Mouse (Mus musculus): ENCODE measurements around the gene Tle3. TPM values are rescaled to one million over a fixed set of nuclear protein-coding genes. Genes with fewer than 3 reads are reported as not detected.

The Tle3 gene
- polyA plus RNA-seq, 1 experiment: 63.9 TPM

DNA sequence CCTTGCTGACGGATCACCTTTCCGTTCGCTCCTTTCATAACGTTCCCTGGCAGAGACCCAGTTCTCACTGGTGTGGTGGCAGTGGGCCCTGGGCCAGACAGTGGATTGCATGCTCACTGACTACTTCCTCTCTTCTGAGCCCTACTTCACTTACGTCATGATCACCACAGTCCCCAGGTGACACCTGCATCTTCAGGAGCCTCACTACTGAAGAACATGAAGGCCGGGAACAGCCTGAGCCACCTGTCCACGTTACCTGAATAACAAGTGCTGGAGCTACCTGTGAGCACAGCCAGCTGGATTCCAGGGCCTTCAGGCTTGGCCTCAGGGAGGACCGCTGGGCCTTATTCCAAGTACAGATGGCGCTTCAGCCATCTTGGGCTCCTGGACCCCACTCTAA is 24.1 kb upstream of the Tle3 start:
- TF ChIP-seq CTCF (IDR thresholded peaks at IDR 0.05; ENCODE audit: borderline replicate concordance, insufficient read depth, low read length): no peak
- no peak for TF ChIP-seq POLR2A (IDR thresholded peaks at IDR 0.05; ENCODE audit: low read depth, low read length)
- Histone ChIP-seq H3K27ac (ENCODE audit: insufficient read depth, low read length) (no peak overlapping the region), H3K4me1 (ENCODE audit: control insufficient read depth, insufficient read depth, low read length) (peaks cover 14% of the 10 kb centered on the region), H3K4me3 (ENCODE audit: insufficient read depth, low read length) (no peak overlapping the region)

DNA sequence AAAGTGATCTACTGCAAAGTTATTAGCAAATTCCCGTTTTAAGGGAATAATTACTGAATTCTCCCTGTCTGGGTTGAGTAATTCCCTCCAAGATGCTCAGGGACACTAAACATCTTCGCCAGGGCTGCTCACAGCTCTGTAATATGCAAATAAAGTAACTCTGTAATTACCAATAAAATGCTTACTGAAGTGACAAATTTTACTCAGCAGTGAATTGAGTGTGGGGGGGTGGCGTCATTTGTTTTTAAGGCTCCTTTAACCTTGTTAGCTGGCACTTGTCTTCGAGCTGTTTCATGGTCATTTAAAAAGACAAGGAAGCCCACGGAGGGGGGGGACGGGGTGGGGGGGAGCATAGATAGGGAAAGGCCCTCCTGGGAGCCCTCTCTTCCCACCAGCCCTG is 23.6 kb upstream of the Tle3 start:
- H3K4me3 ChIP-seq (ENCODE audit: insufficient read depth, low read length): no peak overlapping the region
- TF ChIP-seq POLR2A (IDR thresholded peaks at IDR 0.05; ENCODE audit: low read depth, low read length): no peak
- no peak for TF ChIP-seq CTCF (IDR thresholded peaks at IDR 0.05; ENCODE audit: borderline replicate concordance, insufficient read depth, low read length)
- H3K27ac ChIP-seq (ENCODE audit: insufficient read depth, low read length): no peak overlapping the region
- H3K4me1 ChIP-seq (ENCODE audit: control insufficient read depth, insufficient read depth, low read length): peaks cover 14% of the 10 kb centered on the region

GRCm38 (mm10) chr9:61349697-61350096 is 22.5 kb upstream of the Tle3 start:
- H3K27ac ChIP-seq (ENCODE audit: insufficient read depth, low read length): no peak overlapping the region
- peaks cover 14% of the 10 kb centered on the region for H3K4me1 ChIP-seq (ENCODE audit: control insufficient read depth, insufficient read depth, low read length)
- no peak for TF ChIP-seq POLR2A (IDR thresholded peaks at IDR 0.05; ENCODE audit: low read depth, low read length)
- TF ChIP-seq CTCF (IDR thresholded peaks at IDR 0.05; ENCODE audit: borderline replicate concordance, insufficient read depth, low read length): no peak
- H3K4me3 ChIP-seq (ENCODE audit: insufficient read depth, low read length): no peak overlapping the region

- Histone ChIP-seq H3K4me1 (ENCODE audit: control insufficient read depth, insufficient read depth, low read length) (peaks cover 14% of the 10 kb centered on the region), H3K4me3 (ENCODE audit: insufficient read depth, low read length) (no peak overlapping the region), H3K27ac (ENCODE audit: insufficient read depth, low read length) (no peak overlapping the region)
- TF ChIP-seq CTCF (IDR thresholded peaks at IDR 0.05; ENCODE audit: borderline replicate concordance, insufficient read depth, low read length) (no peak), POLR2A (IDR thresholded peaks at IDR 0.05; ENCODE audit: low read depth, low read length) (no peak)
These were observed 21.0 kb upstream of the Tle3 start for GRCm38 (mm10) chr9:61351164-61351563.

DNA sequence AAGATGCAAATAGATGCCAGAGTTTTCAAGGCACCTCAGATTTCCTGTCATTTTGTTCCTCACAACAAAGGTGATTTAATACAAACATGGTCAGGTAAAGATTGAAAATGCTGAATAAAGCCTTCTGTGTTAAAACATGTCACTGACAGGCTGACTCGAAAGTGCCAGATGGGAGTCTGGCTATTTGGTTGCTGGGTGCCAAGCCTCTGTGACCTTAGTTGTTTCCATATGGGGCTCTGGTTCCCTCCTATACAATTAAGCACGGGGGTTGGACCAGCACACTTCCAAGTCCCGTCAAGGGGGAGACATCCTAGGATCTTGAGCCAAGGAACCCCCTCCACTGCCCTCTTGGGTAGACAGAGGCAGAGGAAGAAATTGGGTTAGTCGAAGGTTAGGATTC is 13.2 kb upstream of the Tle3 start:
- no peak for TF ChIP-seq CTCF (IDR thresholded peaks at IDR 0.05; ENCODE audit: borderline replicate concordance, insufficient read depth, low read length)
- no peak for TF ChIP-seq POLR2A (IDR thresholded peaks at IDR 0.05; ENCODE audit: low read depth, low read length)
- no peak overlapping the region for H3K27ac ChIP-seq (ENCODE audit: insufficient read depth, low read length)
- H3K4me3 ChIP-seq (ENCODE audit: insufficient read depth, low read length): no peak overlapping the region
- no peaks in the 10 kb centered on the region for H3K4me1 ChIP-seq (ENCODE audit: control insufficient read depth, insufficient read depth, low read length)

- Histone ChIP-seq H3K4me1 (ENCODE audit: control insufficient read depth, insufficient read depth, low read length) (no peaks in the 10 kb centered on the region), H3K27ac (ENCODE audit: insufficient read depth, low read length) (no peak overlapping the region), H3K4me3 (ENCODE audit: insufficient read depth, low read length) (no peak overlapping the region)
- TF ChIP-seq CTCF (IDR thresholded peaks at IDR 0.05; ENCODE audit: borderline replicate concordance, insufficient read depth, low read length): no peak
These were observed 12.4 kb upstream of the Tle3 start for GRCm38 (mm10) chr9:61359741-61360140.

DNA sequence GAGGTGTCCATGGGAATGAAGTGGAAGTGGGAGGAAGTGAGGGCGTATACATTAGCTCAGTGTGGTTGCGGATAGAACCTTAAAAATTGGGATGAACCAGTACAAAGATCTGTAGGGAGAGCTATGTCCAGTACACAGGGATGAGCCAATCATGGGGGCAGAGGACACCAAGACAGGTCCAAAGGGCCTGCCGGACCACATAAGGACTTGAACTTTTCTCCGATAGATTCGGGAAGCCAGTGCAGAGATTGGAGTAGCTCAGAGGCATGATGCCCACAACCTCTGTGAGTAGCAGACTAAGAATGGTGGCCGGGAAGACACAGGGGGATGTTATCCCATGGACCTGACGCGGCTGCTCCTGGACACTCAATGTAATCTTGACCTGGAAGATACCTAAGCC is 12.0 kb upstream of the Tle3 start:
- H3K4me1 ChIP-seq (ENCODE audit: control insufficient read depth, insufficient read depth, low read length): no peaks in the 10 kb centered on the region
- H3K4me3 ChIP-seq (ENCODE audit: insufficient read depth, low read length): no peak overlapping the region
- no peak for TF ChIP-seq CTCF (IDR thresholded peaks at IDR 0.05; ENCODE audit: borderline replicate concordance, insufficient read depth, low read length)
- TF ChIP-seq POLR2A (IDR thresholded peaks at IDR 0.05; ENCODE audit: low read depth, low read length): no peak
- no peak overlapping the region for H3K27ac ChIP-seq (ENCODE audit: insufficient read depth, low read length)

DNA sequence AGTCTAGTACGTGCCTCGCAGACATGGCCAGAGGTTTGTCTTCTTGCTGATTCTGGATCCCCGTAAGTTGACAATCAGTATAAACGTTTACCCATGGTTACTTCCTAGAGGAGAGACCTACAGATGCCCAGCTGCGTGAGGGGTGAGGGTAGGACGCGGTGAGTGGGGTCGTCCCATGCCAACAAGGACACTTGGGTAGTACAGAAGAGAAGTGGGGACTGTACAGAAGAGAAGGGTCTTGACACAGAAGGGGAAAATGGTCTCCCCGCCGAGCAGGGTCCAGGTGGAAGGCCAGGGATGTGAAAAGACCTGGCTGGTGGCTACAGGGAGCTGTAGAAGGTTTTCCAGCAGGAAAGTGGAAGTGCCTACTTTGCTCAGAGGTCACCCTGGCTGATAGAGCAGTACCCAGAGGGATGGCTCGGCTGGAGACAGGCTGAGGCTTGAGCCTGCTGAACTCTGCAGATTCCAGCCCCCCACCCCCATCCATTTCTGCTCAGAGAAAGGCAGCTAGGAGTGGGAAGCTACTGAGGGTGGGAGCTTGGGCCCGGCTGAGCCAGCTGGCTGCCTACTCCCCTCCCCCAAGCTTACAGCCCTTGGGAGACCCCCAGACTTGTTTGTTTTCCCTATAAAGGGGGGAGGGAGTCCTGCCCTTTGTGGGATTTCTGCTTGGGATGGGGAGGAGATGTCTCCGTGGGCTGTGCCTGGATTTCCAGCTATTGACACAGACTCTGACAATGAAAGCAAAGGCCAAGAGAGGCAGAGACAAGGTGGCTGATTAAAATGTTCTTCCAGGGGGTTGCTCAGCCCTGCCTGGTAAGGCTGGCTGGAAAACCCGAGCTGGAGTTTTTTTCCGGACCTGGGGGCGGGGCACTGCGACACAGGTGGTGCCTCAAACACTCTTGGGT is 11.2 kb upstream of the Tle3 start:
- Histone ChIP-seq H3K27ac (ENCODE audit: insufficient read depth, low read length) (0 out of 2 replicates have a peak overlapping the region, but pooled peaks have one; percentile 7), H3K4me3 (ENCODE audit: insufficient read depth, low read length) (no peak overlapping the region), H3K4me1 (ENCODE audit: control insufficient read depth, insufficient read depth, low read length) (no peaks in the 10 kb centered on the region)
- TF ChIP-seq CTCF (IDR thresholded peaks at IDR 0.05; ENCODE audit: borderline replicate concordance, insufficient read depth, low read length): no peak
- TF ChIP-seq POLR2A (IDR thresholded peaks at IDR 0.05; ENCODE audit: low read depth, low read length): no peak

DNA sequence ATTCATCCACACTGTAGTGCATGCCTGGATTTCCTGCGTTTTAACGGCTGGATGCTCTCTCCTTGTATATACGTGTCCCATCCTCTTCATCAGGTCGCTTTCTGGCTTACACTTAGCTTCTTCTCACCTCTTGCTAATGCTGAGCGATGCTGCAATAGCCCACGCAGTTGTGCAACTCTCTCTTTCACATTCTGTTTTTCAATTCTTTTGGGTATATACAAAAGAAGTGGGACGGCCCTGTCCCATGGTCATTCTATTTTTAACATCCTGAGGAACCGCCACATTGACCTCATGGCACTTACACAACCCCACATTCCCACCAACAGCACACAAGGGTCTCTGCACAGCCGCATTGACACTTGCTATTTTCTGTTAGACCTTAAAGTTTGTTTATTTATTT is 9.0 kb upstream of the Tle3 start:
- TF ChIP-seq POLR2A (IDR thresholded peaks at IDR 0.05; ENCODE audit: low read depth, low read length): no peak
- no peak for TF ChIP-seq CTCF (IDR thresholded peaks at IDR 0.05; ENCODE audit: borderline replicate concordance, insufficient read depth, low read length)
- no peak overlapping the region for H3K27ac ChIP-seq (ENCODE audit: insufficient read depth, low read length)
- no peaks in the 10 kb centered on the region for H3K4me1 ChIP-seq (ENCODE audit: control insufficient read depth, insufficient read depth, low read length)
- H3K4me3 ChIP-seq (ENCODE audit: insufficient read depth, low read length): no peak overlapping the region

GRCm38 (mm10) chr9:61366108-61366507 is 6.1 kb upstream of the Tle3 start:
- Histone ChIP-seq H3K4me3 (ENCODE audit: insufficient read depth, low read length) (no peak overlapping the region), H3K4me1 (ENCODE audit: control insufficient read depth, insufficient read depth, low read length) (peaks cover 4% of the 10 kb centered on the region; the same call in 1 of the 2 replicates), H3K27ac (ENCODE audit: insufficient read depth, low read length) (no peak overlapping the region)
- no peak for TF ChIP-seq POLR2A (IDR thresholded peaks at IDR 0.05; ENCODE audit: low read depth, low read length)
- TF ChIP-seq CTCF (IDR thresholded peaks at IDR 0.05; ENCODE audit: borderline replicate concordance, insufficient read depth, low read length): no peak

All from embryonic fibroblast, embryonic 13.5 days (primary cell).